Mouse (Mus musculus): ENCODE data around the gene Atp6v1g2. TPM values are rescaled to one million over a fixed set of nuclear protein-coding genes. Genes with fewer than 3 reads are reported as not detected.
A peak's percentile ranks its signal among the peaks of the same experiment; 100 is the strongest.
"Not testable (repeated sequence)": the region's sequence is repeated elsewhere in the genome, so short reads cannot be mapped to it uniquely, and the experiment has no call there.

The Atp6v1g2 gene
- total RNA-seq, 2 experiments from 2014 or later: 549 to 569 TPM

DNA sequence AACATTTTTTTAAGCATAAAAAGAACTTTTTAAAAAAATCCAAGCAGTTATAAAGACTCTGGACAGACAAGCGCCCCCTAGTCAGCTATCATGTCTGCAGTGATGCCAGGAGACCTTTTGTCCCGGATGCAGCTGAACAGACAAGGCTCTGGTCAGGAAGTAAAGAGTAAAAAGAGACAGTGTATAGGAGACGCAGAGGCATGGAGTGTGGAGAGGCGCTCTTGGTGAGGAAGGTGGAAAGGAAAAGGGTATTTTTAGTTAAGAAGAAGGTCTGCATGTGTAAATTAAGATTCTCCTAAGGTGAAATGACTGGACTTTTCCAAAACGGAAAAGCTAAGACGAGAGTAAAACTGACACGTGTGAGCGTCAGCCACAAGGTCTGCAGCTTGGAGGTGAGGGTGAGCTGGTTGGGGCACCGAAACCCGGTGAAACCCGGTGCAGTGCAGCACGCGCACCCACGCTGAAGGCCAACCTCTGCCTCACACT lies 6.9 kb upstream of the Atp6v1g2 start:
- DNase-seq (ENCODE audit: extremely low spot score in 1 of 2, low spot score in 2 of 2): no peak
- no peak for TF ChIP-seq CTCF (IDR thresholded peaks at IDR 0.05)
- intact Hi-C loops (cut with DNase I): no loop called here

DNA sequence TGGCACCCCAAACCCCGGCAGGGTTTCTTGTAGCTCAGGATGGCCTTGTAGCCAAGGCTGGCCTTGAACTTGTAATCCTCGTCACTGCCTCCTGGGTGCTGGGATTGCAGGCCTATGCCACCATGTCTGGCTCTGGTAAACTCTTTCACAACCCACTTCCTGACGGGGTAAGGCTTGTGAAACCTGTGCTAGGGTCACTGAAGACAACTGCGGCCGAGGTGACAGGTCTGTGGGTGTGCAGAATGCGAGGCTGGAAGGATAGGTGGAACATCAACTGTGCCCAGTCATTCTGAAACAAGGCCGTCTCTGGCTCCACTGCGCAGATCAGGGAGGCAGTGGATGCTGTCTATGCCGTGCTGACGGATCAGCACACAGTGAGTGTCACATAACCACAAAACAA lies 2.4 kb upstream of the Atp6v1g2 start:
- H3K27ac ChIP-seq: no peak overlapping the region
- DNase-seq (ENCODE audit: extremely low spot score in 1 of 2, low spot score in 2 of 2): no peak
- intact Hi-C loops (cut with DNase I): loop anchor here (5.0 to 10.0 kb wide), 2 partner anchors 206 to 339 kb away; partner anchors contain the start of gene Sapcd1
- no peak for TF ChIP-seq CTCF (IDR thresholded peaks at IDR 0.05)
- H3K4me3 ChIP-seq: no peak overlapping the region

More for the DNA sequence above, 6.9 kb upstream of the Atp6v1g2 start:
- no peak overlapping the region for H3K4me3 ChIP-seq
- no peak overlapping the region for H3K27ac ChIP-seq

DNA sequence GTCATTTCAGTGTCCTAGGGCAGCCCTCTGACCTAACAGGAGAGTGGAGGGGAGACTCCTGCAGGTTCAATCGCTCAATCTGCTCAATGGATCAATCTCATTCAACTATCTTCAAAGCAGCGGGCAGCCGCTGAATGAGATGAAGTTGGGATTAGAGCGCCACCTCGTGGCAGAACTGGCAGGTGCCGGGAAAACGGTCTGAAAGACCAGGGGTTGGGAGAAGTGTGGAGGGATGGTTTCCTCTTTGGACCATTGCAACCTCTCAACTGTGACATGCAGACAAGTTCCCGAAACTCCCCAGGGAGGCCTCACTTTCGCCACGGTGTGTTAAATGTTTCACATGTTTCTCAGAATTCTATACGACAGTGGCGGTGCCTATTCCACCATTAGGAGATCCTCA lies 1.4 kb upstream of the Atp6v1g2 start:
- H3K4me3 ChIP-seq: no peak overlapping the region

DNA sequence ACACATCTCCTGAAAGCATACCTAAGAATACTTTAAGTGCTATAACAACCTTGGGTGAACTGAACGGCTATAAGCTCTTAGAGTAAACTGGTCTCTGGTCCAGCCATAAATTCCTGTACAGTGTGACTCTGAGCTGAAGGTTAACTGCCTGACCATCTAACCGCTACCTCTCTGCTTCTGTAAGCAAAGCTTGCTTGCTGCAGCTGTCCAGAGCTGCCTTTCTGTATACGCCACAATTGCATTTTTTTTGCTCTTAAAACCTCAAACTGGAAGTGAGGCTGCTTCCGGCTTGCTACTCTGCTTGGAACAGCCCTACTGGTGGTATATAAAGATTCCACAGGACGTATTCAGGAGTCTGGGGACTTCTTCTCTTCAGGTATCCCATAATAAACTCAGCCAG lies 801 bp upstream of the Atp6v1g2 start:
- H3K4me3 ChIP-seq: no peak overlapping the region
- TF ChIP-seq CTCF (IDR thresholded peaks at IDR 0.05): no peak
- DNase-seq (ENCODE audit: extremely low spot score in 1 of 2, low spot score in 2 of 2): no peak
- intact Hi-C loops (cut with DNase I): loop anchor here (1.0 to 10.0 kb wide), 4 partner anchors 54 to 340 kb away; partner anchors contain the start of gene Sapcd1
- peak overlapping the region; percentile 0; the same call in 1 of the 2 replicates for H3K27ac ChIP-seq

More for the DNA sequence above, 1.4 kb upstream of the Atp6v1g2 start:
- peak; percentile 92 for TF ChIP-seq CTCF (IDR thresholded peaks at IDR 0.05)
- peak; percentile 79 to 87 for DNase-seq (ENCODE audit: extremely low spot score in 1 of 2, low spot score in 2 of 2)
- intact Hi-C loops (cut with DNase I): loop anchor here (1.0 to 10.0 kb wide), 4 partner anchors 54 to 340 kb away; partner anchors contain the start of gene Sapcd1
- peak overlapping the region; percentile 0; the same call in 1 of the 2 replicates for H3K27ac ChIP-seq

DNA sequence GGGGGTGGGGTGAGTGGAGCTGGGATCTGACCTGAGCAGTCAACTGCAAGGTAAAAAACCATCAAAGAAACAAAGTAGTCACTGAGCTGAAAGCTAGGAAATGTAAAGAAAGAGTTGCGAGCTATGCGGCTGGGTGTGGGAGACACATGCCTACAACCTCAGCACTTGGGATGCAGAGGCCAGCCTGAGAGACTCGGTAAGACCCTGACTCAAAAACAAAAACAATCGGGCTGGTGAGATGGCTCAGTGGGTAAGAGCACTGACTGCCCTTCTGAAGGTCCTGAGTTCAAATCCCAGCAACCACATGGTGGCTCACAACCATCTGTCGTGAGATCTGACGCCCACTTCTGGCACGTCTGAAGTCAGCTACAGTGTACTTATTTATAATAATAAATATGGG lies 630 bp downstream of the Atp6v1g2 start:
- H3K27ac ChIP-seq; H3K4me3 ChIP-seq; DNase-seq (ENCODE audit: extremely low spot score in 1 of 2, low spot score in 2 of 2): not testable (repeated sequence)
- intact Hi-C loops (cut with DNase I): loop anchor here (5.0 to 10.0 kb wide), 2 partner anchors 209 to 342 kb away; partner anchors contain the start of gene Sapcd1

DNA sequence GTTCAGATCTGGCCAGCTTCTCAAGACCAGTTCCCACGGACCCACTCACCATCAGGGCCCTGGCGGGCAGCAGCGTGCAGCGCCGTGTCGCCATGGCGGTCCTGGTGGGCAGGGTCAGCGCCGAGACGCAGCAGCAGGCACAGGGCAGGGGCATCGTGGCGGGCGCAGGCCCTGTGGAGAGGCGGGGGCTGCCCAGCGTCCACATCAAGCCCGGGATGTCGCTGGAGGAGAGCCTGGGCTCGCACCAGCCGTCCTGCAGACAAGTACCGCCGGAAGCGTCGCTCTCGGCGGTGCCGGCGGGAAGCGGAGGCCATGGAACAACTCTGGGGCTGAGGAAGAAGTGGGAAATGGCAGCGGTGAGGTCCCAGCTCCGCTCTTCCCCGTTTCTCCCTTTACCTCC lies 1.4 kb downstream of the Atp6v1g2 start:
- Histone ChIP-seq H3K27ac (peak overlapping the region; percentile 96), H3K4me3 (peak overlapping the region; percentile 68)
- no peak; the same call in 1 of the 2 replicates for TF ChIP-seq CTCF (IDR thresholded peaks at IDR 0.05)
- intact Hi-C loops (cut with DNase I): loop anchor here (1.0 to 10.0 kb wide), 5 partner anchors 100 to 383 kb away; partner anchors contain the start of genes Bag6, Csnk2b, Gpank1 and Nelfe
- no peak for DNase-seq (ENCODE audit: extremely low spot score in 1 of 2, low spot score in 2 of 2)

DNA sequence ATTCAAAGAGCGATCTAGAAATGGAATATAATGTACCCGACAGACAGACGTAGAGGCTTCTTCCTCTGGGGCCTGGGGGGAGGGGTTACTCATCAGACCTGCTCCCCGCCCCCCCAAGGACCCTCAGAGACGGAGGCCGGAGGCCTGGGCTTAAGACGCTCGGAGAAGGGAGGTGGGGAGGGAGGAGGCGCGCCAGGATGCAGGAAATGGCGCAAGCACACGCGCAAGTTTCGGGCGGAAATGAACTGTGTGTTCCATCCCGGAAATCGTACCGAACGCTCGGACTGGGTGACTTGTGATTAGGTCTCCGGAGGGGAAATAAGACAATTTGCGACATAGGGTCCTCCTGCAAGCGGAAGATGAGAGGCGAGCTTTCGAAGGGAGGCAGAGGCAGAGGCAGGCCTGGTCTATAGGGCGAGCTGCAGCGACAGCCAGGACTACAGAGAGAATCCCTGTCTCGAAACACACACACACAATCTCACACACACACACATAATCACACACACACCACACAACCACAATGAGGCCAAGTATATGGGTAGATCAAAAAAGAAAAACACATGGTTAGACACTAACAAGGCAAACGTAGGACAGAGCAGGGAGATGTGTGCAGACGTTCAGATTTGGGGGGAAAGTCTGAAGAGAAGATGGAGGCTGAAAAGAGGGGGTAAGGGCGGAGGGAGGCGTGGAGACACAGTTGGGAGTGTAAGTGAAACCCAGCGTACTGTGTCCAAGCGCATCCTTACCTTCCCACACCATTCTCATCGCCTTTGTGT lies 2.3 kb downstream of the Atp6v1g2 start, which contains the start of gene Nfkbil1:
Gene Nfkbil1 (minus strand): TSS at position 179 of the 776 bp plus-strand sequence.
- intact Hi-C loops (cut with DNase I): loop anchor here (1.0 to 10.0 kb wide), 5 partner anchors 70 to 384 kb away; partner anchors contain the start of genes Bag6, Csnk2b, Gpank1 and Nelfe
- peak; percentile 86 to 88 for DNase-seq (ENCODE audit: extremely low spot score in 1 of 2, low spot score in 2 of 2)
- Histone ChIP-seq H3K4me3 (peak within 1 kb of the TSS; percentile 68), H3K27ac (peak within 1 kb of the TSS; percentile 96)
- TF ChIP-seq CTCF (IDR thresholded peaks at IDR 0.05): no peak

DNA sequence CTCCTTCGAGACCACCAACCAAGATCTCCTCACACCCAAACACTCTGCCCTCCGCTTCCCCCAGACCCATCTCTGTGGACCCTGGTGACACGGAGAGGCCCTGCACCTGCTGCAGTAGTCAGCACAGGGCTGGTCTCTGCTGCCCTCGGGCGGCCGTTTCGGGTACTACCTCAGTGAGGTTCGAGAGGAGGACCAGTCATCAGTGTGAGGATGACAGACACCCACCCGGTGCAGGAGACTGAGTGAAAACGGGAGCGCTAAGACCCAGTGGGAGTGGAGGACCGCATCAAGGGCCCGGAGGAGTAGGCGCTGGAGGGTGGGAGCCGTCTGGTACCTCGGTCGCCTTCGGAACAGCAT lies 2.9 kb downstream of the Atp6v1g2 start:
- H3K27ac ChIP-seq: peak overlapping the region; percentile 96
- peak overlapping the region; percentile 68 for H3K4me3 ChIP-seq
- intact Hi-C loops (cut with DNase I): loop anchor here (1.0 to 10.0 kb wide), 4 partner anchors 70 to 384 kb away; partner anchors contain the start of genes Csnk2b, Gpank1, Nelfe and Sapcd1
- no peak; the same call in none of the 2 replicates for TF ChIP-seq CTCF (IDR thresholded peaks at IDR 0.05)
- DNase-seq (ENCODE audit: extremely low spot score in 1 of 2, low spot score in 2 of 2): peak; percentile 98 to 100

DNA sequence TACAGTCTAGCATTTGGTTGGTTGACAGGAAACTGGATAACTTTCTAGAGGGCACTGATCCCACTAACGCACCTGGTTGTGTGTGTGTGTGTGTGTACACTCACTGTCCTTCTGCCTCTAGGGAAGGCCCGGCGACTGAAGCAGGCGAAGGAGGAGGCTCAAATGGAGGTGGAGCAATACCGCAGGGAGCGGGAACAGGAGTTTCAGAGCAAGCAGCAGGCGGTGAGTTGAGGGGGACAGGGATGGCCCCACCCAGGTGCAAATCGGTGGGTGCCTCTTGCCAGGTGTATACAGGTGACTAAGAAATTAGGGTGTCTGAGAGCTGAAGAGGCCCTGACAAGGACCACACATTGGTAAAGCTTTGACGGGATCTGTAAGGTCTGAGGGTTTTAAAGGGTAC lies 3.5 kb downstream of the Atp6v1g2 start:
- no peak for DNase-seq (ENCODE audit: extremely low spot score in 1 of 2, low spot score in 2 of 2)
- TF ChIP-seq CTCF (IDR thresholded peaks at IDR 0.05): no peak
- Histone ChIP-seq H3K4me3 (peak overlapping the region; percentile 68), H3K27ac (peak overlapping the region; percentile 96)
- intact Hi-C loops (cut with DNase I): loop anchor here (1.0 to 10.0 kb wide), 4 partner anchors 71 to 385 kb away; partner anchors contain the start of genes Csnk2b, Gpank1, Nelfe and Sapcd1

DNA sequence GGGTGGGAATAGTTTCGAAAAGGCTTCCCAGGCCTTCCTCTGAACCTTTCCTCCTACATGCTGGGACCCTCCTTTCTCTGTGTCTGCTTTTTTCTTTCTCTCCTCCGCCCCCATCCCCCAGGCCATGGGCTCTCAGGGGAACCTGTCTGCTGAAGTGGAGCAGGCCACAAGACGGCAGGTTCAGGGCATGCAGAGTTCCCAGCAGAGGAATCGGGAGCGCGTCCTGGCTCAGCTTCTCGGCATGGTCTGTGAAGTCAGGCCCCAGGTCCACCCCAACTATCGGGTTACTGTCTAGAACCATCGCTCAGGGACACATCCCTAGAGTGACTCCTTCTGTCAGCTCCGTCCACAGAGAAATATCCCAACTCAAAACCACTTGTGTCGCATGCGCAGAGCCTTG lies 4.0 kb downstream of the Atp6v1g2 start:
- Histone ChIP-seq H3K27ac (peak overlapping the region; percentile 96), H3K4me3 (peak overlapping the region; percentile 68)
- intact Hi-C loops (cut with DNase I): loop anchor here (5.0 to 10.0 kb wide), 3 partner anchors 115 to 385 kb away; partner anchors contain the start of genes Csnk2b, Gpank1, Nelfe and Sapcd1
- TF ChIP-seq CTCF (IDR thresholded peaks at IDR 0.05): no peak
- no peak for DNase-seq (ENCODE audit: extremely low spot score in 1 of 2, low spot score in 2 of 2)

DNA sequence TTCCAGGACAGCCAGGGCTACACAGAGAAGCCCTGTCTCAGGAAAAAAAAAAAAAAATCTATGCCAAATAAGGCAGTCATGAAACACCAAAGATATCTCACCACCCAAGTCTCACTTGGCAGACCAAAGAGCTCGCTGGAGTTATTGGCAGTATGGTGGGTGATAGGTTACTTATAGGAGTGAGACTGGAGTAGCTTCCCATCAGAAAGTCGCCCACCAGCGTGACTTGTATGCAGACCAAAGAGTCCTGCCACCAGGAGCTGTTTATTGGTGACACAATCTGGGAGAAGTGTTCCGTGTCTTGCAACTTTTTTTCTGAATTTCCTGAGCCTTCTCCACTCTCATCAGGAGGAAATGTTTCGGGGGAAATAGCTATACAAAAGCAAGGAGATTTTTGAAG lies 6.2 kb downstream of the Atp6v1g2 start:
- Histone ChIP-seq H3K4me3 (no peak overlapping the region), H3K27ac (peak overlapping the region; percentile 100)
- no peak for DNase-seq (ENCODE audit: extremely low spot score in 1 of 2, low spot score in 2 of 2)
- TF ChIP-seq CTCF (IDR thresholded peaks at IDR 0.05): no peak
- intact Hi-C loops (cut with DNase I): loop anchor here (5.0 to 10.0 kb wide), 6 partner anchors 117 to 615 kb away; partner anchors contain the start of genes Csnk2b, Ddr1, Dxo and Gpank1
